Mouse (Mus musculus) layer of hippocampus, adult 8-10 months (tissue): ENCODE results near the gene Zfp637. TPM values are rescaled to one million over a fixed set of nuclear protein-coding genes. Genes with fewer than 3 reads are reported as not detected.
A peak's percentile ranks its signal among the peaks of the same experiment; 100 is the strongest.
"Not testable (repeated sequence)": the region's sequence is repeated elsewhere in the genome, so short reads cannot be mapped to it uniquely, and the experiment has no call there.

Source experiments
- DNase-seq, 2 experiments: peaks; one replicate each; pipeline ENCODE4 v3.0.0; 2022; ENCODE audit warnings: low spot score in 2 of 2
- total RNA-seq, 4 experiments: library from RNA; stranded (reverse); gene quantifications; 2 replicates each; pipeline ENCODE4 v1.2.4; 2022

The Zfp637 gene
- total RNA-seq, 4 experiments from 2014 or later = 48.0 to 51.4 (median 50.4) TPM

DNA sequence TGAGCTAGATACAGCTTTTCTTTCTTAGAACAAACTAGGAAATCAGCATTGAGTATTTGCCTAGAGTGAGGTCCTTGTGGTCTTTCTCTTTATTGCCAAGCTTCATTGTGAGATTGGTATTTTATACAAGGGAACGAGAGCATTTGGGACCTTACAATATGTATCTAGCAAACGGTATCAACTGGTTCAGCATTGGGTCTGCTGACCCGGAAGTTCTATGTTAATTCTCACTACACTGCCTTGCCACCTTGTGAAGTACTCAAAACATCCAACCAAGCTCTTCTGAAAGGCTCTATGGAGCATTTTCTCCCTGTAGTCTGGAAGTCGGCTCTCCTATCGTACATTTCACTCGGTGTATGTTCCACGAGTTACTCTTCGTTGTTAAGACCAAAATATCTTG, 22.8 kb downstream of the Zfp637 start:
- no peak for DNase-seq

DNA sequence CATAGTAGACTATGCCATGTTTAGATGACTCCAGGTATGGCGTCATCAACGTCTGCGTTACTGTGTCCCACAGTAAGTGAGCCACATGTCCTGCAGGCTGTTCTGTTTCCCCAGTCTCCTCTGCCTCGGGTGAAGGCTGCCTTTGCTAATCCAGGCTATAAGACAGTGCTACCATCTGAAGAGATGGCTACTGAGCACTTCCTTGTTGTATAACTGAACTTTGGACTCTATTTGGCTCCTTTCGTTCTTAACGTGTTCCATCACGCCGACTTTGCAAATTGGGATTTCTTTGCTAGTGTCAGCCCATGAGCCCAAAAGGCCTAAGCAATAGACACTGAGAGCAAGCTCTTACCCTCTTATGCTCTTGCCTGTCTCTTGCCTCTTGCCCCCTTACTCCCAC, 27.2 kb downstream of the Zfp637 start:
- DNase-seq = no peak

DNA sequence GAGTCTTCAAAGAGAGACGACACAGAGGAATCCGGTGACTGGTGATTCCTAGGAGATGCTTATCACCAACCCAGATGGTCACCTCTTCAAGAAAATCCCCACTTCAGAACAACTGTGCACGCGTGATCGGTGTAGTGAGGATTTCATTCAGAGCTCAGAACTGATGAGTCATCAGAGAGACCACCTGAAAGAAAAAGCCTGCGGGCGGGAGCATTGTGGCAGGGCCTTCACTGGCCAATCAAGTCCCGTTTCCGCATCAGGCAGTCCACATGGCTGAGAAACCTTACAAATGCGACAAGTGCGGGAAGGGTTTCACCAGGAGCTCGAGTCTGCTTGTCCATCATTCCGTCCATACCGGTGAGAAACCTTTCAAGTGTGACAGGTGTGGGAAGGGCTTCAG, 30.1 kb downstream of the Zfp637 start:
- no peak for DNase-seq

DNA sequence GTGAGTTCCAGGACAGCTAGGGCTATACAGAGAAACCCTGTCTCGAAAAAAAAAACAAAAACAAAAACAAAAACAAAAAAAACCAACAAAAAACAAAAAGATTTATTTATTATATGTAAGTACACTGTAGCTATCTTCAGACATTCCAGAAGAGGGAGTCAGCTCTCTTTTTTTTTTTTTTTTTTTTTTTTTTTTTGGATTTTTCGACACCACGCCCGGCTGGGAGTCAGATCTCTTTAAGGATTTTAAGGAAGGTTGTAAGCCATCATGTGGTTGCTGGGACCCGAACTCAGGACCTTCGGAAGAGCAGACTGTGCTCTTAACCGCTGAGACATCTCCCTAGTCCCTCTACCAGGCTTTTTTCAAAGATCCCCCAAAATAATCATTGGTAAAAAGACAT, 32.5 kb downstream of the Zfp637 start:
- DNase-seq = not testable (repeated sequence)

DNA sequence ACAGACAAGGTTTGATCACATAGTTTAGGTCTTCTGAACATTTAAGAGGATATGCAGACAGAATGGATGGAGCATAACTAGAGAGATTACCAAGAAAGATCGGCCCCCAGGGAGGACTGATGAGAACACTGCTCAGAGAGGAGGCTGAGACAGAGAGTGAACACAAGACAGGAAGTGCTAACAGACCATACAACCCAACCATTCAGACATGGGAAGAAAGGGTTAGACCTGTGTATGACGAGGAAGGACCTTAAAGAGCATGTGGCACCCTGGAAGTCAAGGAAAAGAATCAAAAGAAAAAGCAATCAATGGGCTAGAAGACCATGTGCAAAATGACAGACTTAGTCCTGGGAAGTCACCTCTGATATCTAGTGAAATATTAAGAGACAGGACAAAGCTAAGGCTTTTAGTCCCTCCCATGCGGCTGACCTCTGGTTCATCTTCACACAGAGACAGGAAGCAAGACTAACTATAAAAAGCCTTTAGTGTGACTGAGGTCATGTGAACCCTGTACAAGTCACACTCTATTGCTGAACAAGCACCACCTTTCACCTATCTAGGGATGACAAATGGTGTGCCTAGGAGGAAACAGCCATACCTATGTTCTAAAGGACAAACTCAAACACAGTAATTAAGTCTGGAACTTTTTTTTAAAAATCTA, 33.8 kb downstream of the Zfp637 start:
- no peak for DNase-seq

DNA sequence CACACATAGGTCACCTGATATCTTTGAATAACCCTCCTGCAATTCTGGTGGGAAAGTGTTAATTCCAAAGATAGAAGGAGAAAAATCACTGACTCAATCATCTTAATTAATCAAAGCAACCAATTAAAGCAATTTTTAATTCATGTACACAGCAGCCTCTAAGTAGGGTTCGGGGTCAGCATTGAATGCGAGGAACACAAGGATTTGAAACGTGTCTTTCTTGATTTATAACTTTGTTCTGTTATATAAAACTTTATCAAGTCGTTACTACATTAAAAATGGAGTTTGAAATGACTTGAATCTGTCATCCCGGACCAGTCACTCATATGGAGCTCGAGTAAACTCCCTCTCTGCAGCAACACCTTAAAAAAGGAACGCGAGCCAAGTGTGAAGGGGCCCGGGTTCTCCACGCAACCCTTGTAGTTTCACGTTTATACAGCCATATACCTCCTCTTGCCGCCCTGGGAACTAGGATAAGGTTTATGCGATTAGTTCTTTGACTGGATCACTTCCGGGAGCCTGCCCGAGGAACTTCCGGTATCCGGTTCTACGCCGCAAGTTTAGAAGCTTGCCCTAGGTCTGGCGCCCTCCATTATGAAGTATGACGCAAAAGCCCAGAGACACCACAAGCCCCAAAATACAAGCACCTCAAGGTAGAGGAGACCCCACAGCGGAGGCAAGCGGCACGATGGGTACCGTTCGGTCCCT, 37.9 kb downstream of the Zfp637 start:
- DNase-seq = peak; percentile 92 to 93

DNA sequence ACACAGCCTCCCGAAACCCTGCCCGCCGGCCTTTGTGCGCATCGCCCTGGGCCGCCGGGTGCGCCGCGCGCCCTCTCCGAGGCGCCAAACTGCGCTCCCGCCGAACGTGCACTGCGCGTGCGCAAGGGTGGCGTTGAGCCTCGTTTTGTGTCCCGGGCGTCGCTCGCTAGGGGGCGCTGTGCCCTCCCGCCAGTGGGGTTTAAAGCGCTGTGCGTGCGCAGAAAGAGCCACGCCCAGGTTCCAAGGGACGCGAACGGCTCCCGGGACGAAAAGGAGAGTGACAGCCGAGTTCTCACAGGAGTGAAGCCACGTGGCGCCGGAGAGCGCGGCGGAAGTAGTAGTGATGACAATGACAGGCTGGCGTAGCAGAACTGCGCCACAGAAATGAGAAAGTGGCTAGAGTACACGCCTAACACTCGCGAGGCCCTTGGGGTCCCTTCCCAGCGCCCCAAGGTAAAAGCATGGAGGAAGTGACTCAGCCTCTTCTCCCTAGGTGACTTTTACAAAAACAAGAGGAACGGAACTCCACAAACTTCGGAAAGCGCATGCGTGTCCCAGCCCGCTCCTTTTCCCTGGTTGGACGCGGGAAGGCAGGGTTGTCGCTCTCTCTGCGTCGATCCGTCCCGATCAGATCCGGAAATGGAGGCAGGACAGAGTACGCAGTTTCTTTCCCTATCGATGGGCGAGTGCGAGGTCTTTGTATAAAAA, 38.6 kb downstream of the Zfp637 start:
- DNase-seq = peak; percentile 98 to 99

DNA sequence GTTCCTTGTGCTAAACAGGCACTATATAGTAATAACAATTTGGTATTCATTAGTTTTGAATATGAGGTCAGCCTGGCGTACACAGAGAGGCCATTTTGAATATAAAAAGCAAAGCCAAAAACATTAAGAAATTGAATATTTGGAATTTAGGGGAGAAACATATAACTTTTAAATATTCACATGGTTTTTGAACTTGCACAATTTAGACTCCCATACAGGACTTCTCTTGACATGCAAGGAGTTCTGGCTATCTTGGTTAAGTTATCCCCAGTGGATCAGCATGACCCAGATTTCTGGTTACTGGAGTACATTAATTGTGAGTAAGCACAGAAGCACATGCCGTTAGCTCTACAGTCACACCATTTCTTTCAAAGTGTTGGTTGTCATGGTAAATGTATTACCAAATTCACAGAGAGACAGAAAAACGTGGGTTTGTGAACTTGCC, 39.4 kb downstream of the Zfp637 start:
- no peak for DNase-seq

DNA sequence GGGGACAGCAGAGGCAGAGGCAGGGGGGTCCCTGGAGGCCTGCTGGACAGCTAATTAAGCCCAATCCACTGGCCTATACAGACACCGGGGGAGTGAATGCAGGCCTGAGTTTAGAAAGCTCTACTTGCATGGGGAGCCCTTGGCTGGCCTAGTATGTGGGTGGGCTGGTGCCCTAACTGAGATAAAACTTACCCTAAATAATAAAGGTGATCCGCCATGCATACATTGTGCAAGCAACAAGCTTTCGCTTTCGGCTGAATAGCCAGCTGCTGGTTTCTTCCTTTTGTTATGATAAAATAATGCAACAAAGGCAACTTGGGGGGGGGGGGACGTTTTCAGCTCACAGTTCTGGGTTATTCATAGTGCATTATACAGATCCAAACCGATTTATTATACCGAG, 40.2 kb downstream of the Zfp637 start:
- DNase-seq = no peak

DNA sequence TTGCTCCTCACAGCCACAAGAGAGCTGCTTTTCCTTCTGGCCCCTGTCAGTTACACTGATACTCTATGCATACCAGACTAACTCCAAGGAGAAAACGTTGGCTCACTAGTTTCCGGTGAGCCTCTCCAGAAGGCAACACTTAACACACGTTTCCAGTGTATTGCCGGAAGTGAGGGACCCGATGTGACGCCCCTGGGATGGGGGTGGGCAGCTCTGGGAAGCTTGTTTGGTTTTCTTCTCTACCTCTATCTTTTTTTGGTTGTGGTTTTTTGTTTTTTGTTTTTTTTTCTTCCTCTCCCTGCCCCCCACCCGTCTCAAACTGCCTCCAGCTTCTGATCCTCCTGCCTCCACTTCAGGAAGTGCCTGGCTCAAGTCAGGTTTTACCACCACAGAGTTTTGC, 41.0 kb downstream of the Zfp637 start:
- no peak for DNase-seq

DNA sequence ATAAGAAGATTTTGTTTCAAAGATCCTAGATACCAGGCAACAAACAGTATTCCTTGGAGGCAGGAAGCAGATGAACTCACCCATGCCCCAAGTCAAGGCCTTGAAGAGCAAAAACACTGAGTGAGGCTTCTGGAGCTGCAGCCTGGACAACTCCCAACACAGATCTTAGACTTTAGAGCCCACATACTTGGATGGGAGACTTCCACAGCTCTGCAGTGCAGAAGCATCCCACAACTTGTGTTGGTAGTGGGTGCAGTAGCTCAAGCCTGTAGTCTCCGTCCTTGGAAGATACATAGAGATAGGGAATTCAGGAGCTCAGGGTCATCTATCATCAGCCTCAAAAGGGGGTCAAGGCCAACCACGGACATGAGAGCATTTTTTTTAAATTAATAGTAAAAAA, 45.0 kb downstream of the Zfp637 start:
- no peak for DNase-seq

DNA sequence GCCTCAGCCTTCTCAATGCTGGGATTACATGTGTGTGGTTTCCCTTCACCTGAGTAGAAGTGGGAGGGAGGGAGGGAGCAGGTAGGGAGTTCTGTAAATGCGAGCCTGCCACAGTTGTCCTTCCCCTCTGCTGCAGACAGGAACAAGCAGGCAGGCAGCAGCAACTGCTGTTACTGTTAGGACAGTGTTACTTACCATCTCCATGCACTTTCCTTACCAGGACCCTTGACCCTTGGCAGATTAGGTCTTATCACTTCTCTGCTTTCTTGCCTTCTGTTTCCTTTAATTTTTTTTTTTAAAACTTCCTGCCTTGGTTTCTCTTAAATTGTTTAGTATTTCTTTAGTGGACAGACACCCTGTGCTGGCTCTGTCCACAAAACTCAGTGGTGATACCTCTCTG, 47.1 kb downstream of the Zfp637 start:
- DNase-seq = no peak

DNA sequence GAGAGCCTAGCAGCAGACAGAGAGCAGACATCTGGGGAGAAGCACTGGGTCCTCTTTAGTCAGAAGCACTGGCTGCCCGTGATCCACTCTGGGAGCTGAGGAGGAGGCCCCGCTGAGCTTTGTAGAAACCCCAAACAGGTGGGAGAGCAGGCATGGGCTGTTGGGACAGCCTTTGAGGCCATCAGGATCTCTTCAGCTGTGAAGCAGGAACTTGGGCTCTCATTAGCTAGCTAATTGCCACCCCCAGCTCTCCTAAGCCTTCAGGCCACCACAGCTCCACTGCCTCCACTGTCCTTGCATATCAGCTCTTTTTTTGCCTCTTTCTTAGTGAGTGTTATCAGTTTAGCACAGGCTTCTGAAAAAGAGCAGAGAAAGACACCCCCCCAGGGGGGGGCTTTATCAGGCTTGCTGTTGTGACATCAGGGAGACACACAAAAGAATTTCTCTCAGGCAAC, 47.7 kb downstream of the Zfp637 start:
- DNase-seq = no peak

DNA sequence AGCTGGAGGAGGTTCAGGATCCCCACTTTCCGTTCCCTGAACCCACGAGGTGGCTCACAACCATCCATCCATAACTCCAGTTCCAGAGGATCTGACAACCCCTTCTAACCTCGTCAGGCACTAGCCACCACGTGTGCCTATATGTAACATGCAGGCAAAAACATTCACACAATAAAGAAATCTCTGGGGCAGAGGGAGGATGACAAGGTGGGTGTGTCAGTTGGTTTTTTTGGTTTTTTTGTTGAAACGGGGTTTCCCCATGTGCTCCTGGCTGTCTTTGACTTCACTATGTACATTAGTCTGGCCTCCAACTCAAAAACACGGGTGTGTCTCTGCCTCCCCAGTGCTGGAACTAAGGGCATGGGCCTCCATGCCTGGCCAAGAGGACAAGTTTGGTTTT, 49.3 kb downstream of the Zfp637 start:
- no peak for DNase-seq

DNA sequence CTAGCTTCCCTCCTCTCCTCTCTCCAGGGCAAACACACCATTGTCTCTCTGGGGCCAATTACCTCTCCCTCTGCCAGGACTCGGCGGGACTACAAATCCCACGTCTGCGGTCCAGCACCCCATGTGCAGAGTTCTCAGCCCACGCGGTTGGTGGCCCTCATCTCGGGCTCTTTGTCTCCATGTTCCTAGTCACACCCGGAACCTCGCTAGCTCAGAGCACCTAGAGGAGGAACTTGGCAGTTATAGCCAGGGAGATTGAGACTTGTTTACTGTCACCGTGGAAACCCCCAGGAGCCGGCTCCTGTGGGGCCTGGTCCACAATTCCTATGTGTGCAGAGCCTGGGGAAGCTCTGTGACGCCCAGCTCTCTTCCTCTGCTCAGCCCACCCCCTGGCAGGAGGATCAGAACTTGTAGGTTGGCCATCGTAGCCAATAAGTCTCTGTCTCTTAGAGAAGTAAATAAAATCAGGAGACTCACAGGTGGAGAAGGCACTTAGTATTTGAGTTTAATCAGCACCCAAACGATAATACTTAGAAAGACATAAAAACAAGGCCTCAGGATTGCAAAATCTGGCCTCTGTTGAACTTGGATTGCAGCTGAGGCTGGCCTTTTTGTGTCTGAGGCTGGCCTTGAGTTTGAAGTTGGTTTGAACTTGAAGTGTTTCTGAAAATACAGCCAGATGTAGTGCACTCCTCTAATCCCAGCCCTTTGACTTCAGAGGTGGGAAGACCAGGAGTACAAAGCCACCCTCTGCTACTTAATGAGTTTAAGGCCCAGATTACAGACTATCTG, 50.6 kb downstream of the Zfp637 start:
- no peak for DNase-seq

DNA sequence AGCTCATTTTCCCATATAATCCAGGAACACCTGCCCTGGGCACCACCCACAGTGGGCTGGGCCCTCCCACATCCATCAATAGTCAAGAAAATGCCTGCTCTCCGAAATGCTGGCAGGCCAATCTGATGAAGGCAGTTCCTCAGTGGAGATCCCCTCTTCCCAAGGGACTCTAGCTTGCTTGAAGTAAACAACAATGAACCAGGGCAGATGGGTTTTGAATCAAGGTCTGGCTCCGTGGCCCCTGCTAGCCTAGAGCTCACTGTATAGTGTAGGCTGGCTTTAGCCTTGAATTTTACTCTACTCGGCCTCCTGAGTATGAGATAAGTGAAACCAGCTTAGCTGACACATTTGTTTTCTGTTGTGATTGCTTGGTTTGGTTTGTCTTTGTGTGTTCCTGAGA, 51.4 kb downstream of the Zfp637 start:
- DNase-seq = no peak

DNA sequence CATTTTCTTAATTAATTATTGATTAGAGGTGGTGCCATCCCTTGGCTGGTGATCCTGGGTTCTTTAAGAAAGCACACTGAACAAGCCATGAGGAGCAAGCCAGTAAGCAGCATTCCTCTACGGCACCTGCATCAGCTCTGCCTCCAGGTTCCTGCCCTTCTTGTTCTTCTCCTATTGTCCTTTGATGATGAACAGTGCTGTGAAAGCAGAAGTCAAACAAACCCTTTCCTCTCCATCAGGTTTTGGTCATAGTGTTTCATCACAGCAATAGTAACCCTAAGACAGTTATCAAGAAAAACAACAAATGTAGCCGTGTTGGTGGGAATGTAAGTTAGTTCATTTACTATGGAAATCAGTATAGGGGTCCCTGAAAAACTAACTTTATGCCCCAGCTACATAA, 52.5 kb downstream of the Zfp637 start:
- no peak for DNase-seq
